Mouse (Mus musculus) testis, postnatal 10 days (tissue): ENCODE data around the gene Washc4.
"Not testable (repeated sequence)": the region's sequence is repeated elsewhere in the genome, so short reads cannot be mapped to it uniquely, and the experiment has no call there.

Source experiments
- DNase-seq: peaks from one replicate; pipeline ENCODE4 v3.0.0; 2021; ENCODE audit warnings: low spot score

Gene Washc4

DNA sequence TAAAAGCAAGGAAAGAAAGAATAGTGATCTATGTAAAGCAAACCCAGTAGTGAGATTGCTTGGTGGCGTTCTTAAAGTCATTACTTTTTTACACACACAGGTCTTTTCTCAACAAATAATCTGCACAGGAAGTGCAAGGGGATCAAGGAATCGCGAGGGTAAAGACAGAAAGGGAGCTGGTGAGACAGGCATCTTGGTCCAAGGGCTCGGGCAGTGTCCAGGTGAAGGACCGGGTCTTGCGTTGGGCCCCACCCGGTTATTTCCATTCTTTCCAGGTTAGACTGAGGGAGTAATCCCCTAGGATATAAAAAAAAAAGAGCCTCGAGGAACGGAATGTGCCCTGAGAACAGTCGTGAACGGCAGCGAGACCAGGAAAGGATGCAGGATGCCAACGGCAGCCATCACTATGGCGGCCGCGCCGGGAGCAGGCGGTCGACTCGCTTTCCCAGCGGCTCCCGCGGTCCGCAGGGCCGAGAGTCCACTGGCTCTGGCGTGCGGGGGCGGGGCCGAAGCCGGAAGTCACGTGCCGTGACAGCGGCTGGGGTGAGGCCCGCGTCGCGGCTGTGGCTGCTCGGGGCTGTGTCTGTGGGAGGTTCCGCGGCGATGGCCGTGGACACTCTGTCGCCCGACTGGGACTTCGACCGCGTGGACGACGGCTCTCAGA lies at the start of gene Washc4:
Gene Washc4, plus strand, starts transcription at position 314 of the 664 bp plus-strand sequence.
- peak; percentile 97 for DNase-seq

DNA sequence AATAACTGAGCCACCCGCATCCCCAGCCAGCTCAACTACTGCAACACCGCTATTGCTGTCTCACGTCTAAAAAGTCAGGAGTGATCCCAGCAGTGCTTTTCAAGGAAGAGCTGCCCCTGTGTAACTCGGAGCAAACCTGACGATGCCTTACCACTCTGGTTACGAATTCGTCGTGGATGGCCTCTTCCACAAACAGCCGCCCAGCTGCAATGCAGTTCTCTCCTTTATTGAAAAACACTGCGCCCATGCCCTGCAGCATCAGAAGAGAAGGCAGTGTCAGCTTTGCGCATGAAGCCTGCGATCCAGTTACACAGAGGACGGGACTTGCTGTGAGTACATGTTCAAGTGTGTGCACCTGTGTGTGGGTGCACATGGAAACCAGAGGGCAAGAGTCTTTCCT lies 46.2 kb upstream of the Washc4 start:
- DNase-seq = no peak

DNA sequence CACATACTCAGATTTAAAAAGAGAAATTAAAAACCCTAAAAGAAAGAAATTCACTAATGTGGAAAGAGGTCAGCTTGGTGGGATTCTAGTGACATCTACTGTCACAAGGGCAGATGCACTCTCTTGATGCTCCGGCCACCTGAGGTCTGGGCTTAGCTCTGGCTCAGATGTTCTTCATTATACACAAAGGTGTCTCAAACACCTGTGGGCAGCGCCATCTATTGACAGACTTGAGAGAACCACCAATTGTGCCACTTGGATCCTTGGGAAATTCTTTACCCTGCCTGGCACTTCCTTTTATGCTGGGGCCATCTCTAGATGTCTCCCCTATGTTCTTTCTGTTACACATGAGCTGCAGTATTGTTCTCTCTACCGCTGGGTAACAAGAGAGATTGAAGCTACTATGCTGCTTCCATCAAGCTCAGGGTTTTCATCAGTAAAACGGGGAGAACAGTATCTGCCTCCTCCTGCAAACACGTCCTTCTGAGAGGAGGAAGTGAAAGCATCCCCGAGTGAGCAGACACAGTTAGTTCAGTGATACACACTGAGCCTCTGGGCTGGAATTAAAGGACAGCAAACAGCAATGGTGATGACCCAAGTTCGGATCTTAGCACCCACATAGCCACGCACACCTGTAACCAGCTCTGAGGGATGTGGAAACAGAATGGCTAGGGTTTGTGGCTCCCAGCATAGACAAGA lies 34.4 kb upstream of the Washc4 start:
- DNase-seq = no peak

DNA sequence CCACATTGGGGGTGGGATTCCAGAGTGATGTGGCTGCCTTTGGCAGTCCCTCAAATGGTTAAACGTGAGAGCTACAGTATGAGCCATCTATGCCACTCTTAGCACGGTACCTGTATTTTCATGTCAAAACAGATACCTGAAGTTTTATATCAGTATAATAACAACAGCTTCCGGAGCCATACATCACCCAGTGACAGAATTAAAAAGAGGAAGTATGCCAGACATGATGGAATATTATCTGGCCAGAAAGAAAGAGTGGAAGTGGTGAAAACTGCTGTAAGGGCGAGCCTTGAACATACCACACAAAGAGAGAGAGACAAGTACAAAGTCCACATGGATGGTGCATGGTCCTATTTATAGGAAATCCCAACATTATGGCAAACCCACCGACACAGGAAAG lies 32.2 kb upstream of the Washc4 start:
- no peak for DNase-seq

GRCm38 (mm10) chr10:83513736-83514135 lies 29.8 kb upstream of the Washc4 start:
- DNase-seq = no peak

- DNase-seq = no peak
Measured at GRCm38 (mm10) chr10:83520990-83521389, 22.6 kb upstream of the Washc4 start.

GRCm38 (mm10) chr10:83524238-83524637 lies 19.3 kb upstream of the Washc4 start:
- not testable (repeated sequence) for DNase-seq

- DNase-seq = no peak
Measured at GRCm38 (mm10) chr10:83530384-83530967, 13.1 kb upstream of the Washc4 start.

DNA sequence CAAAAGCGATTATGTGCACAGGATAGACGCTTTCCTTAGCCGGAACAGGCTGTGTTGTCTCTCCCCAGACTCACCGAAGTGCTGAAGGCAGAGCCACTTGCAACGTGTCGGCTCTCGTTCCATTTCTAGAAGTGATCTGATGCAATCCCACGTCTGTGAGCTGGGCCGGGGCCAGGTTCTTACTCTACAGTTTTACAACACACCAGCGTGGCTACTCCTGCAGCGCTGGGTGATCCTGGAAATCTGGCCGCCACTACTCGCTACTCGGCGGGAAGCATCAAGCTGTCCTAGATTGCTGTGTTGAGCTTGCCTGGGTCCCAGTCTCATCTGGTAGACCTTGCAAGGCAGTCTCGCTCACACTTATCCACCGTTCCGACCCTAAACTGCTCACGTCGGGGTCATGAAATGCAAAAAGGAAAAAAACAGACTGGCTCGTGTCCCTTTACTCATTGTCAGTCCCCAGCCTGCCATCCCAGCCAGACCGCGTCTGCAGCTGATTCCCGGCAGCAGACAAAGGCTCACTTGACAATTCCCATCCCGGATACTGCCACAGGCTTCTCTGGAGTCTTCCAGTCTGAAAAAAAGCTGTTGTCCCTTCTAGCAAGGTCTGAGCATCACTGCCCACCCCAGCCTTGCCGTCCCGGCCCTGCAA lies 10.2 kb upstream of the Washc4 start:
- peak; percentile 53 for DNase-seq

DNA sequence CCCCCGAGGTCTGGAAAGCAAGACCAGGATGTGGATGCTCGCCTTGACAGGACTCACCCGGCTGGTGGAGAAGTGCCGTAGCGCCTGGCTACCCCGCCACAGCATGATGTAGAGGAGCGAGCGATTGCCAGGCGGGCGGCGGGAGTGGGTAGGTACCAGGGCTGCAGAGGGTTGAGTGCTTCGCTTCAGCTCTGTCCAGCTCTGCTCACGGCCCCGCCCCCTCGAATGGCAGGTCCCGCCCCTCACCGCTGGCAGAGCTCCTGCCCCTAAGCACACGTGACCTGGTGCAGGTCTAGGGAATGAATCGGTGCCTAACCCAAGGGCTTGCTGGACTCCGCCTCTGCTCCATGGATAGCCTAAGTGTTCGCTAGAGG lies 9.7 kb upstream of the Washc4 start, which contains the start of gene Aldh1l2:
Gene Aldh1l2, minus strand, starts transcription at position 231 of the 374 bp plus-strand sequence.
- peak; percentile 81 for DNase-seq

- no peak for DNase-seq
Measured at GRCm38 (mm10) chr10:83536436-83536835, 7.1 kb upstream of the Washc4 start.

DNA sequence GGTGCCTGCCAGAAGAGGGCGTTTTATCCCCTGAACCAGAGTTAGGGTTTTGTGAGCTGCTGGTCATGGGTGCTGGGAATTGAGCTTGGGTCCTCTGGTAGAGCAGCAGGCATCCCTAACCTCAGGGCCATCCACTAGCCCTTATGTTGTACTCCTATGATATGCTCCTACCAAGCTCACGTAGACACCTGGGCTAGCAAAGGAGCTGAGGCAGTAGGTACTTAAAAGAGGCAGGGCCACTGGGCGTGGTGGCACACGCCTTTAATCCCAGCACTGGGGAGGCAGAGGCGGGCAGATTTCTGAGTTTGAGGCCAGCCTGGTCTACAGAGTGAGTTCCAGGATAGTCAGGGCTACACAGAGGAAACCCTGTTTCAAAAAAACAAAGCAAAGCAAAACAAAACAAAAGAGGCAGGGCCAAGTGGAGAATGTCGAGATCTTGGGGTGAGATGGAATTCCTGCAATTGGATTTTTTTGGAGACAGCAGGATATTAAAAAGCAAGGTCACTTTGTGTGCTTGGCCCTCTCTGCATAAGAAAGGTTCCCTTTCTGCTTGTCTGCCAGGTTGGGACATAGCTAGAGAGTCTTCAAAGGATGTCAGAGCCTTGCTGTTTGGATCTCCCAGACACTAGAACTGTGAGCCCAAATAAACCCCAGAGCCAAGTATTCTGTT lies 4.1 kb upstream of the Washc4 start:
- no peak for DNase-seq

GRCm38 (mm10) chr10:83540092-83540491 lies 3.5 kb upstream of the Washc4 start:
- no peak for DNase-seq

DNA sequence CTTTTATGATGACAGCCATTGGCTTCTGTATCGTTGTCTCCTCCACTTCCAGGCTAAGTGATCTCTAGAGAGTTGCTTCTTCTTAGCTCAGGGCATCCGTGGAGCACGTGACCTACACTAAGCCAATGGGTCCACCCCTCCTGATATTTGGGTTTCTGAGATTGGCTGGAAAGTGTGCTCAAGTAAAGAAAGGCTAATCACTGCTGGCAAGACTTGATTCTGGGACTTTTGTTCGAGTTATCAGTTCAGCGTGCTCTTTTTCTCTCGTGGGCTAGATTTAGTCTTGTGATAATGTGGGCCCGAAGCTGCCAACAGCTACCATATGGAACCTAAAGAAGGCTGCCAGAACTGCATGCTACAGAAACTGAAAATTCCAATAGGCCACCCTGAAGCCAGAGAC lies 1.3 kb upstream of the Washc4 start:
- DNase-seq = no peak

GRCm38 (mm10) chr10:83544103-83544479 lies 539 bp downstream of the Washc4 start:
- DNase-seq = no peak

DNA sequence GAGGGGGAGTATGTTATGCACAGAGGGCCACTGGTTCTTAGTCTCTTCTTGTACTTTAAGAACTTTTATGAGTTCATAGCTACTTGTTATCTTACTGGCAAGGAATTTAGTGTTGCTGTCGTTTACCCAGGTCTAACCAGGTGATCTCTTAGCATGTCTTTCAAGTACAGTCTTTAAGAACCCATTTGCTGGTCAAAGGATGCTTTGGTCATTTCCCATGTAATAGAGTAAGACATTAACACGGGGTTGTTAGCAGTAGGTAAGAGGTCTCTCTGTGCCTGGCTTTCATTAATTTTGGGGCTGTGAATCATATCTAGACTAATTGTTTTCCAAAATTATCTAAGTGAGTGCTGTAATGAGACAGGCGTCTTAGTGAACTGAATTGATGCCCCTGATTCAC lies 1.8 kb downstream of the Washc4 start:
- no peak for DNase-seq

GRCm38 (mm10) chr10:83563005-83563404 lies 19.5 kb downstream of the Washc4 start:
- DNase-seq = no peak

DNA sequence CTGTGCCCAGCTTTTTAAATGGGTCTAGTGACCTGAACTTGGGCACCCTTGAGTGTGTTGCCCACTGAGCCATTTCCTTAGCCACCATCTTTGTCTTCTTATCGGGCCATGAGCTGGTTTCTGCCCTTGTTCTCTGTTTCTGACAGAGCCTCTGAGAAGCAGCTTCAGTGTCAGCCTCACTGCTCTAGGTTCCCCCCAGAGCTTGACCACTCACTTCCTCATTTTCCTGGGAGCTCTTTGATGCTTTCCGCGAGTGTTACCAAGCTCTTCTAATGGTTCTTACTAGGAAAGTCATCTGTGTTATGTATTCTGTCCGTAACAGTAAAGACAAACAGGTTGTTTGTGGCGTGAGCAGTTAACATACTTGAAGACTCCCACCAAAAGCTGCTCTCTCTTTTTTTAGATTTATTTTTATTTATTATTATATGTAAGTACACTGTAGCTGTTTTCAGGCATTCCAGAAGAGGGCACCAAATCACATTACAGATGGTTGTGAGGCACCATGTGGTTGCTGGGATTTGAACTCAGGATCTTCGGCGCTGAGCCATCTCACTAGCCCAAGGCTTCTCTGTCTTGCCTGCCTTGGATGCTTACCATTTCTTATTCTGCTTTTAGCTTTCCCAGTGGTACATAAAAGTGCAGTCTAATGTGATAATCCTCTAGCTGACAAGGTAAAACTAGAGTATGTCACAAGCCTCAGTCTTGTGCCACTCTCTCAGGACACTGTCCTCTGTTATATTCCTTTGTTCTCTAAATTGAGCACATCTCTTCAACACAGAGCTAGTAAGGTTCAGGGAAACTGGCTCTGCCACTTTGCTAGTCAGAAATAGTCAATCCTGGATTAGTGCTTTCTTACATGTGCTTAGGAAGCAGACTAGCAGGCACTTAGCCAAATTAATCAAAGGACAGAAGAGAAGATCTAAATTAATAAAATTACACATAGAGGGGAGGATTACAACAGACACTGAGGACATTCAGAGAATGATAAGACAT lies 22.2 kb downstream of the Washc4 start:
- no peak for DNase-seq

DNA sequence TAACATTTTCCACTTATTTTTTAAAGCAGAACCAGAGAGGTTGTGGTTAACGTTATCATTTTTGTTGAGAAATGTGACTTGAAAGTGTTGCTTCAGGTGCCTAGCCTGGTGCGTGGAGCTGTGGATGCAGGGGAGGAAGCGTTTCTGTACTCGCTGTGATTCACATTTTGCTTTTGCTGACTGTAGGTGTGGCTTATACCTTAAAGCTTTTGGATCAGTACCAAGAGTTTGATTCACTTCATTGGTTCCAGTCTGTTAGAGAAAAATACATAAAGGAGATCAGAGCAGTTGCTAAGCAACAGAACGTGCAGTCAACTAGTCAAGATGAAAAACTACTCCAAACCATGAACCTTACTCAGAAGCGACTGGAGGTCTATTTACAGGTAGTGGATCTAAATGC lies 47.2 kb downstream of the Washc4 start:
- DNase-seq = no peak

- DNase-seq = no peak
Measured at GRCm38 (mm10) chr10:83592616-83593015, 49.1 kb downstream of the Washc4 start.

DNA sequence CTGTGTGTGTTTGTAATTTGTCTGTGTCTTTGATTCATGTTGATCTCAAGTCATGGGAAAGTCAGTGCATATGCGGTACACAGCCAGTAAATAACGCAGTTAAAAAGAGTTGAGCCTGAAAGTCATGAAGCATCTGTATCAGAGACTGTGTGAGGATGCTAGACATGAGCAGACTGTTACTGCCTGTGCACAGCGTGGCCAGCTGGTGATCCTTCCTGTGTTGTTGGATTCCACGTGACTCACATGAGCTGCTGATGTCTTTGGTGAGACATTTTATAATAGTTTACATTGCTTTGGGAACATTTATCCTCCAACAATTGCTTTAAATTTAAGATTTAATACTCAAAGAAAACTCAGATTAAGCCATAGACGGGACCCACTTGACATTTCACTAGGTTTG lies 51.0 kb downstream of the Washc4 start:
- no peak for DNase-seq
